Mouse (Mus musculus) 3134 (cell line): ENCODE measurements around the gene Mrps12.

Experiments used
- DNase-seq: peaks from one replicate; pipeline ENCODE4 v3.0.0-alpha.2; 2011; ENCODE audit warnings: low spot score; ENCODE audit not compliant: insufficient read length; ENCODE audit errors: extremely low read depth

Gene Mrps12

GRCm38 (mm10) chr7:28765211-28765610, 23.6 kb upstream of the Mrps12 start:
- no peak for DNase-seq

- no peak for DNase-seq
Observed at GRCm38 (mm10) chr7:28761907-28762306, 20.3 kb upstream of the Mrps12 start.

- DNase-seq: no peak
Observed at GRCm38 (mm10) chr7:28758623-28759022, 17.0 kb upstream of the Mrps12 start.

GRCm38 (mm10) chr7:28756079-28756478, 14.5 kb upstream of the Mrps12 start, which contains the start of gene Ccer2:
Gene Ccer2, plus strand, starts transcription at chr7:28756174.
- DNase-seq: no peak

GRCm38 (mm10) chr7:28749935-28750334, 8.3 kb upstream of the Mrps12 start:
- DNase-seq: no peak

- DNase-seq: no peak
Observed at GRCm38 (mm10) chr7:28741368-28741708, 282 bp downstream of the Mrps12 start.

GRCm38 (mm10) chr7:28740949-28741348, 671 bp downstream of the Mrps12 start:
- DNase-seq: no peak

GRCm38 (mm10) chr7:28739829-28740228, 1.8 kb downstream of the Mrps12 start:
- DNase-seq: no peak

- DNase-seq: no peak
Observed at GRCm38 (mm10) chr7:28735701-28736100, 5.9 kb downstream of the Mrps12 start.

- no peak for DNase-seq
Observed at GRCm38 (mm10) chr7:28733211-28733610, 8.4 kb downstream of the Mrps12 start.

- no peak for DNase-seq
Observed at GRCm38 (mm10) chr7:28732341-28733142, 9.1 kb downstream of the Mrps12 start.

- peak; percentile 35 for DNase-seq
Observed at GRCm38 (mm10) chr7:28727649-28728340, 13.8 kb downstream of the Mrps12 start.

- DNase-seq: peak; percentile 72
Observed at GRCm38 (mm10) chr7:28726600-28726999, 15.0 kb downstream of the Mrps12 start.

- no peak for DNase-seq
Observed at GRCm38 (mm10) chr7:28724613-28725012, 17.0 kb downstream of the Mrps12 start.

GRCm38 (mm10) chr7:28722079-28722478, 19.5 kb downstream of the Mrps12 start:
- no peak for DNase-seq

- DNase-seq: no peak
Observed at GRCm38 (mm10) chr7:28720753-28721537, 20.7 kb downstream of the Mrps12 start.

GRCm38 (mm10) chr7:28719650-28720049, 22.0 kb downstream of the Mrps12 start:
- DNase-seq: no peak

GRCm38 (mm10) chr7:28719159-28719558, 22.5 kb downstream of the Mrps12 start:
- DNase-seq: no peak

- DNase-seq: no peak
Observed at GRCm38 (mm10) chr7:28717726-28718125, 23.9 kb downstream of the Mrps12 start.

GRCm38 (mm10) chr7:28716590-28717281, 24.9 kb downstream of the Mrps12 start, which contains the start of gene Fbxo17:
Gene Fbxo17, plus strand, starts transcription at chr7:28716804.
- peak; percentile 82 for DNase-seq

- DNase-seq: no peak
Observed at GRCm38 (mm10) chr7:28715598-28715997, 26.0 kb downstream of the Mrps12 start.
